Mouse (Mus musculus) hindbrain, postnatal 0 days (tissue): ENCODE measurements at regions not wholly inside any gene's neighbourhood (a gene's known extent, or its start where the extent isn't known, plus 50 kb on each side); places are given as distances from the start of the nearest gene placed in this dataset.
A peak's percentile ranks its signal among the peaks of the same experiment; 100 is the strongest.
"Not testable (repeated sequence)": the region's sequence is repeated elsewhere in the genome, so short reads cannot be mapped to it uniquely, and the experiment has no call there.

Source experiments
- ATAC-seq: fragments of 200-750 bp; cut with Nextera tagmentation; 2 replicates; pipeline ENCODE4 v1.8.0; 2017; ENCODE audit warnings: mild to moderate bottlenecking, moderate TSS enrichment, moderate library complexity
- DNase-seq: peaks from one replicate; pipeline ENCODE4 v3.0.0-alpha.2; 2015; ENCODE audit warnings: low spot score
- H3K27ac ChIP-seq: fragments of 300-500 bp; sonication (generic); 2 replicates; pipeline ENCODE4 v1.5.1; 2014; ENCODE audit warnings: mild to moderate bottlenecking
- H3K27me3 ChIP-seq: fragments of 300-500 bp; sonication (generic); 2 replicates; pipeline ENCODE4 v1.6.1; 2014; ENCODE audit warnings: low read length, mixed read lengths; ENCODE audit not compliant: insufficient read depth
- H3K36me3 ChIP-seq: fragments of 300-500 bp; sonication (generic); 2 replicates; pipeline ENCODE4 v1.6.1; 2014; ENCODE audit warnings: low read length, mixed read lengths; ENCODE audit not compliant: insufficient read depth
- H3K4me1 ChIP-seq: fragments of 300-500 bp; sonication (generic); 2 replicates; pipeline ENCODE4 v1.6.1; 2014; ENCODE audit warnings: antibody characterized with exemption, low read length, mixed read lengths; ENCODE audit not compliant: insufficient read depth
- H3K4me2 ChIP-seq: fragments of 300-500 bp; sonication (generic); 2 replicates; pipeline ENCODE4 v1.6.1; 2014; ENCODE audit warnings: low read depth, mild to moderate bottlenecking, low read length, moderate library complexity, mixed read lengths
- H3K4me3 ChIP-seq: fragments of 300-500 bp; sonication (generic); 2 replicates; pipeline ENCODE4 v1.5.1; 2014; ENCODE audit warnings: low read length
- H3K9ac ChIP-seq: fragments of 300-500 bp; sonication (generic); replicated peaks from 2 replicates; pipeline ENCODE4 v1.6.1; 2014; ENCODE audit warnings: mild to moderate bottlenecking, low read length, moderate library complexity, mixed read lengths
- H3K9me3 ChIP-seq: fragments of 300-500 bp; sonication (generic); 2 replicates; pipeline ENCODE4 v1.6.1; 2016; ENCODE audit warnings: low read length, mixed read lengths
- CTCF ChIP-seq: IDR thresholded peaks from 2 replicates; pipeline ENCODE4 v1.5.1; 2016; ENCODE audit warnings: antibody characterized with exemption, control low read depth, low read depth
- WGBS: fragments of 180-500 bp; shearing (Covaris S2); extraction: QIAGEN DNeasy Blood & Tissue Kit; methylation state at CpG from one replicate; pipeline ENCODE4 v1.1.7; 2014; 5-methylcytosine and 5-hydroxymethylcytosine counted together

- no peak overlapping the region for H3K4me2 ChIP-seq
- no peak overlapping the region for H3K9ac ChIP-seq
- TF ChIP-seq CTCF, result no peak
- H3K9me3 ChIP-seq, result no peaks in the 10 kb centered on the region
- no peak overlapping the region for H3K27ac ChIP-seq
- no peaks in the 10 kb centered on the region for H3K27me3 ChIP-seq
- 27% methylated on average over 1 of the region's 1 CpGs for WGBS
- H3K4me1 ChIP-seq, result no peaks in the 10 kb centered on the region
- no peak overlapping the region for H3K4me3 ChIP-seq
- H3K36me3 ChIP-seq, result no peaks in the 10 kb centered on the region
- no peak for DNase-seq
- no peak for ATAC-seq
These were observed 1206.6 kb downstream of the Grik2 start for GRCm38 (mm10) chr10:48582006-48582405.

GRCm38 (mm10) chr10:48581081-48581480, 1207.5 kb downstream of the Grik2 start:
- TF ChIP-seq CTCF, result no peak
- Histone ChIP-seq H3K4me2 (no peak overlapping the region), H3K27me3 (no peaks in the 10 kb centered on the region), H3K9ac (no peak overlapping the region), H3K4me3 (no peak overlapping the region), H3K36me3 (no peaks in the 10 kb centered on the region), H3K4me1 (no peaks in the 10 kb centered on the region), H3K27ac (no peak overlapping the region), H3K9me3 (no peaks in the 10 kb centered on the region)
- no peak for ATAC-seq
- DNase-seq, result no peak
- WGBS, result 85% methylated on average over 1 of the region's 1 CpGs

GRCm38 (mm10) chr10:48572600-48572999, 1216.0 kb downstream of the Grik2 start:
- Histone ChIP-seq H3K36me3 (no peaks in the 10 kb centered on the region), H3K27ac (no peak overlapping the region), H3K27me3 (no peaks in the 10 kb centered on the region), H3K9me3 (no peaks in the 10 kb centered on the region), H3K4me2 (no peak overlapping the region), H3K4me3 (no peak overlapping the region), H3K4me1 (no peaks in the 10 kb centered on the region), H3K9ac (no peak overlapping the region)
- TF ChIP-seq CTCF, result no peak
- 69% methylated on average over 2 of the region's 2 CpGs for WGBS
- ATAC-seq, result no peak
- DNase-seq, result no peak

GRCm38 (mm10) chr10:48549791-48550190, 1238.8 kb downstream of the Grik2 start:
- not testable (repeated sequence) for H3K4me3 ChIP-seq, DNase-seq, H3K9ac ChIP-seq, H3K27ac ChIP-seq, H3K4me2 ChIP-seq, H3K4me1 ChIP-seq, H3K27me3 ChIP-seq, H3K9me3 ChIP-seq, ATAC-seq, H3K36me3 ChIP-seq
- 81% methylated on average over 2 of the region's 2 CpGs for WGBS

- WGBS, result 82% methylated on average over 1 of the region's 1 CpGs
- Histone ChIP-seq H3K36me3 (no peaks in the 10 kb centered on the region), H3K4me1 (no peaks in the 10 kb centered on the region), H3K4me2 (no peak overlapping the region), H3K27me3 (no peaks in the 10 kb centered on the region), H3K9ac (no peak overlapping the region), H3K27ac (no peak overlapping the region), H3K9me3 (no peaks in the 10 kb centered on the region), H3K4me3 (no peak overlapping the region)
- DNase-seq (no peak), ATAC-seq (no peak)
- no peak for TF ChIP-seq CTCF
These were observed 1266.3 kb downstream of the Grik2 start for GRCm38 (mm10) chr10:48522258-48522657.

GRCm38 (mm10) chr10:48472927-48473326, 1315.6 kb downstream of the Grik2 start:
- H3K27me3 ChIP-seq, result no peaks in the 10 kb centered on the region
- no peak overlapping the region for H3K4me3 ChIP-seq
- DNase-seq, result peak; percentile 32
- no peak overlapping the region for H3K9ac ChIP-seq
- 34% methylated on average over 1 of the region's 1 CpGs for WGBS
- no peaks in the 10 kb centered on the region for H3K36me3 ChIP-seq
- no peak overlapping the region for H3K27ac ChIP-seq
- H3K4me2 ChIP-seq, result no peak overlapping the region
- H3K4me1 ChIP-seq, result no peaks in the 10 kb centered on the region
- no peak for TF ChIP-seq CTCF
- H3K9me3 ChIP-seq, result no peaks in the 10 kb centered on the region
- no peak for ATAC-seq

- no peak overlapping the region for H3K9ac ChIP-seq
- no peak for ATAC-seq
These were observed 1344.7 kb downstream of the Grik2 start for GRCm38 (mm10) chr10:48443739-48444342.

More at GRCm38 (mm10) chr10:48443739-48444342, 1344.7 kb downstream of the Grik2 start:
- no peak overlapping the region for H3K27ac ChIP-seq
- WGBS, result 87% methylated on average over 1 of the region's 1 CpGs
- no peak overlapping the region for H3K4me2 ChIP-seq
- H3K27me3 ChIP-seq, result no peaks in the 10 kb centered on the region
- TF ChIP-seq CTCF, result no peak
- H3K9me3 ChIP-seq, result no peaks in the 10 kb centered on the region
- no peaks in the 10 kb centered on the region for H3K36me3 ChIP-seq
- H3K4me1 ChIP-seq, result no peaks in the 10 kb centered on the region
- H3K4me3 ChIP-seq, result no peak overlapping the region
- DNase-seq, result no peak
